Mouse (Mus musculus) limb, embryonic 15.5 days (tissue): ENCODE measurements around the gene Uhrf1bp1l. TPM values are rescaled to one million over a fixed set of nuclear protein-coding genes. Genes with fewer than 3 reads are reported as not detected.

Experiments
- ATAC-seq: fragments of 200-750 bp; cut with Nextera tagmentation; 2 replicates; pipeline ENCODE4 v1.8.0; 2017; ENCODE audit warnings: low read depth, moderate TSS enrichment; ENCODE audit not compliant: insufficient number of reproducible peaks, low FRiP score, low TSS enrichment
- H3K27ac ChIP-seq: fragments of 300-500 bp; sonication (generic); 2 replicates; pipeline ENCODE4 v1.5.1; 2015; ENCODE audit warnings: moderate library complexity, mild to moderate bottlenecking, inconsistent platforms
- H3K27me3 ChIP-seq: fragments of 300-500 bp; sonication (generic); 2 replicates; pipeline ENCODE4 v1.6.1; 2015; ENCODE audit warnings: inconsistent platforms
- H3K36me3 ChIP-seq: fragments of 300-500 bp; sonication (generic); 2 replicates; pipeline ENCODE4 v1.6.1; 2015; ENCODE audit warnings: inconsistent platforms
- H3K4me1 ChIP-seq: fragments of 300-500 bp; sonication (generic); 2 replicates; pipeline ENCODE4 v1.6.1; 2015; ENCODE audit warnings: inconsistent platforms
- H3K4me2 ChIP-seq: fragments of 300-500 bp; sonication (generic); 2 replicates; pipeline ENCODE4 v1.6.1; 2015; ENCODE audit warnings: mild to moderate bottlenecking, inconsistent platforms
- H3K4me3 ChIP-seq: fragments of 300-500 bp; sonication (generic); 2 replicates; pipeline ENCODE4 v1.5.1; 2015; ENCODE audit warnings: mild to moderate bottlenecking, inconsistent platforms
- H3K9ac ChIP-seq: fragments of 300-500 bp; sonication (generic); 2 replicates; pipeline ENCODE4 v1.6.1; 2015; ENCODE audit warnings: inconsistent platforms
- H3K9me3 ChIP-seq: fragments of 300-500 bp; sonication (generic); 2 replicates; pipeline ENCODE4 v1.6.1; 2016; ENCODE audit warnings: inconsistent platforms
- WGBS: fragments of 180-500 bp; shearing (Covaris S2); methylation state at CpG from one replicate; pipeline ENCODE4 v1.1.7; 2015; 5-methylcytosine and 5-hydroxymethylcytosine counted together
- polyA plus RNA-seq: library from polyadenylated mRNA; unstranded; fragments of >200 nt; fragmentation: Nextera tagmentation; extraction: Ambion mirVana; gene quantifications from 2 replicates; pipeline ENCODE4 v1.2.1, GENCODE M21; 2015

Gene Uhrf1bp1l
- polyA plus RNA-seq, 1 experiment from 2014 or later: 19.9 TPM

- Histone ChIP-seq H3K4me2 (no peak overlapping the region), H3K36me3 (peaks cover 15% of the 10 kb centered on the region), H3K9me3 (no peaks in the 10 kb centered on the region), H3K27ac (no peak overlapping the region), H3K4me3 (no peak overlapping the region), H3K9ac (no peak overlapping the region), H3K4me1 (peaks cover 13% of the 10 kb centered on the region), H3K27me3 (no peaks in the 10 kb centered on the region)
- 93% methylated on average over 6 of the region's 6 CpGs for WGBS
- no peak for ATAC-seq
These were observed 14.4 kb upstream of the Uhrf1bp1l start for GRCm38 (mm10) chr10:89730386-89730785.

- peak overlapping the region; percentile 72 for H3K4me3 ChIP-seq
- H3K9me3 ChIP-seq: no peaks in the 10 kb centered on the region
- peaks cover 13% of the 10 kb centered on the region for H3K4me1 ChIP-seq
- H3K4me2 ChIP-seq: peak overlapping the region; percentile 63
- H3K9ac ChIP-seq: peak overlapping the region; percentile 40; the same call in 1 of the 2 replicates
- H3K27me3 ChIP-seq: no peaks in the 10 kb centered on the region
- ATAC-seq: no peak
- peaks cover 6% of the 10 kb centered on the region for H3K36me3 ChIP-seq
- 12% methylated on average over 5 of the region's 5 CpGs for WGBS
- H3K27ac ChIP-seq: no peak overlapping the region
These were observed 13.4 kb upstream of the Uhrf1bp1l start for GRCm38 (mm10) chr10:89731341-89731740.

DNA sequence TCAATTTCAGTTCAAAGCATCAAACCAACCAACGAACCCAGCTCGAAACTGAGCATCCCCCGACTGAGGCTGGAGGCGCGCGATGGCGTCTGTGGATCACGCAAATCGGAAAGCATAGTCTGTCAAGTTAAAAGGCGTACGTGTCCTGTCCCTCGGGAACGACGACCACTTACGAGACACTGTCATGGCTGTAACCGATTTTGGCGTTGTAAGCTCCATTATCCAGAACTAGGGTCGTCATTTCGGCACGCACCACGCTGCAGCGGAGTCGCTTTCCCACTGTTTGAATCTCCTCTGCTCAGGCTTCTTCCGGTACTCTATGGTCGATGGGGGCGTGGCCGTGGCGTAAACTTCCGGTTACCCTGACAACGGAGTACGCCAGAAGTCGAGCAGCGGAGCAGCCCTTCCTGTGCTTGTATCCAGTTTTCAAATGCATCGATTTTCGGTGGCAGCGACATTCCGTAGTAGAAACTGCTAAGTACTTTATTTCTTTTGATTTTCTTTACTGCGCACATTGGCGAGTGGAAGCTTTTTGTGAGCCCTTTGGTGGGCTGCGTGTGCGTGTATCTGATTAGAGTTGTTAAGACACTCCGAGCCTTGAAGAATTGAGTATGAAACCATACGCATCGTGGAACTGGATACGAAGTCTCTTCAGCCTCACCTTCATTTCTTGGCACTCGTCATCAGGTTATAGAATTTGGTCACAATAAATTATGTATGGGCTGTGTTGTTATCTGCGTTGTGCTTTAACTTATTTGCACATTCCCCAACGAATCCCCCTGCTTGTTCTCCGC is 12.6 kb upstream of the Uhrf1bp1l start, which contains the start of gene Actr6:
Gene Actr6 (minus strand): TSS at position 295 of the 794 bp plus-strand sequence.
- ATAC-seq: peak; percentile 95
- Histone ChIP-seq H3K36me3 (peaks cover under 1% of the 10 kb centered on the region), H3K4me3 (peak within 1 kb of the TSS; percentile 72), H3K4me2 (peak within 1 kb of the TSS; percentile 63), H3K27ac (peak within 1 kb of the TSS; percentile 69), H3K9me3 (no peaks in the 10 kb centered on the region), H3K27me3 (no peaks in the 10 kb centered on the region), H3K4me1 (peaks cover 13% of the 10 kb centered on the region), H3K9ac (peak within 1 kb of the TSS; percentile 40)
- WGBS: 1% methylated on average over 49 of the region's 49 CpGs

DNA sequence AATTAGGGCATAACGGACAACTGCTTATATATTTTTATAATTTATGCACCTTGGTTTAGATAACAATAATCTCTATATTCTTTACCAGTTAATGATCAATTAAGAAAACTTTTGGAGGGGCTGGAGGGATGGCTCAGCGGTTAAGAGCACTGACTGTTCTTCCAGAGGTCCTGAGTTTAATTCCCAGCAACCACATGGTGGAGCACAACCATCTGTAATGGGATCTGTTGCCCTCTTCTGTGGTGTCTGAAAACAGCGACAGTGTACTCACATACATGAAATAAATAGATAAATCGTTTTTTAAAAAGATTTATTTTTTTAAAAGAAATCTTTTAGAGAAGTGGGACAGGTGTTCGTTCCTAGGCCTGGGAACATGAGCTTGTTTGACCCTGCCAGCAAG is 7.7 kb upstream of the Uhrf1bp1l start:
- Histone ChIP-seq H3K9me3 (no peaks in the 10 kb centered on the region), H3K27ac (no peak overlapping the region), H3K36me3 (no peaks in the 10 kb centered on the region), H3K4me1 (peaks cover 3% of the 10 kb centered on the region; the same call in 1 of the 2 replicates), H3K4me2 (no peak overlapping the region), H3K4me3 (no peak overlapping the region), H3K9ac (no peak overlapping the region), H3K27me3 (no peaks in the 10 kb centered on the region)
- WGBS: 45% methylated on average over 5 of the region's 5 CpGs
- no peak for ATAC-seq

- WGBS: 87% methylated on average over 3 of the region's 3 CpGs
These were observed 6.9 kb upstream of the Uhrf1bp1l start for GRCm38 (mm10) chr10:89737887-89738286.

GRCm38 (mm10) chr10:89738395-89738794 is 6.4 kb upstream of the Uhrf1bp1l start:
- H3K36me3 ChIP-seq: no peaks in the 10 kb centered on the region
- H3K27me3 ChIP-seq: no peaks in the 10 kb centered on the region
- H3K4me3 ChIP-seq: no peak overlapping the region
- H3K9me3 ChIP-seq: no peaks in the 10 kb centered on the region
- 91% methylated on average over 9 of the region's 9 CpGs for WGBS
- H3K27ac ChIP-seq: no peak overlapping the region
- no peak for ATAC-seq
- no peak overlapping the region for H3K4me2 ChIP-seq
- no peak overlapping the region for H3K9ac ChIP-seq
- no peaks in the 10 kb centered on the region for H3K4me1 ChIP-seq

More at GRCm38 (mm10) chr10:89737887-89738286, 6.9 kb upstream of the Uhrf1bp1l start:
- H3K27me3 ChIP-seq: no peaks in the 10 kb centered on the region
- no peaks in the 10 kb centered on the region for H3K9me3 ChIP-seq
- no peak for ATAC-seq
- no peak overlapping the region for H3K27ac ChIP-seq
- H3K9ac ChIP-seq: no peak overlapping the region
- H3K36me3 ChIP-seq: no peaks in the 10 kb centered on the region
- H3K4me3 ChIP-seq: no peak overlapping the region
- H3K4me1 ChIP-seq: peaks cover under 1% of the 10 kb centered on the region; the same call in 1 of the 2 replicates
- no peak overlapping the region for H3K4me2 ChIP-seq

DNA sequence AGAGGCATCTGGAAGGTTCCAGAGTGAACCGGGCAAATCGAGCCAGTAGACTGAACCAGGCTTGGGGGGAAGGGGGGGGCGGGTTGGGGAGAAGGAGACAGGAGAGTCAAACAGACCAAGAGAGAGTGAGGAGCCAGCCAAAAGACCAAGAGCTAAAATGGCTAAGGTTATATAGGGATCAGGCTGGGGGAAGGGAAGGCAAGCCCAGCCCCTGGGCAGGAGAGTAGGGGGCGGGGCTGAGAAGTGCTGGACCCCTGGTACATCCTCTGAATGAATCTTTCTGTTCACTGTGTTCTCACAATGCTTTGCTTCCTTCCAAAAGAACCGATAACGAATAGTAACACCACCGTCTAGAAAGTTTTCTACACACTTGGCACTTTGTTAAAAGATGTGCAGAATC is 5.1 kb upstream of the Uhrf1bp1l start:
- Histone ChIP-seq H3K4me3 (no peak overlapping the region), H3K36me3 (no peaks in the 10 kb centered on the region), H3K4me1 (no peaks in the 10 kb centered on the region), H3K27me3 (no peaks in the 10 kb centered on the region), H3K4me2 (no peak overlapping the region), H3K9ac (no peak overlapping the region), H3K9me3 (no peaks in the 10 kb centered on the region), H3K27ac (no peak overlapping the region)
- WGBS: 62% methylated on average over 7 of the region's 7 CpGs
- no peak for ATAC-seq

DNA sequence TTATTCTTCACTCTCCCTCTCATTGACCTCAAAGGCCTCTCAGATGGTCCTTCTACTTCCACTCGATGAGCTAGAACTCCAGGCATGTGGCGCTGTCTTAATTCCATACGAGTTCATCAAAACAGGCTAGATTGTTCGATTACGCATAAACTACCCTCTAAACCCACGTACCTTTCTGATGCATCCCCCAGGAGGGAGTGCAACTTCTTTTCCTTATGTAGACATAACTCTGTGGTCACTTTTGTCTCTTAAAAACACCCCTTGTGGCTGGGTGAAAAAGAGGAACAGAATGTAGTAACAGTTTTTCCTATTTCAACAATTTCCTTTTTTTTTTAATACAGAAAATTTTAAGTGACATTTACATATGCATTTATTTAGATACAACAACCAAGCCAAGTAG is 3.8 kb upstream of the Uhrf1bp1l start:
- Histone ChIP-seq H3K27ac (no peak overlapping the region), H3K4me3 (no peak overlapping the region), H3K4me2 (no peak overlapping the region), H3K9ac (no peak overlapping the region), H3K36me3 (no peaks in the 10 kb centered on the region), H3K27me3 (no peaks in the 10 kb centered on the region), H3K9me3 (no peaks in the 10 kb centered on the region), H3K4me1 (no peaks in the 10 kb centered on the region)
- no peak for ATAC-seq
- 74% methylated on average over 6 of the region's 6 CpGs for WGBS

DNA sequence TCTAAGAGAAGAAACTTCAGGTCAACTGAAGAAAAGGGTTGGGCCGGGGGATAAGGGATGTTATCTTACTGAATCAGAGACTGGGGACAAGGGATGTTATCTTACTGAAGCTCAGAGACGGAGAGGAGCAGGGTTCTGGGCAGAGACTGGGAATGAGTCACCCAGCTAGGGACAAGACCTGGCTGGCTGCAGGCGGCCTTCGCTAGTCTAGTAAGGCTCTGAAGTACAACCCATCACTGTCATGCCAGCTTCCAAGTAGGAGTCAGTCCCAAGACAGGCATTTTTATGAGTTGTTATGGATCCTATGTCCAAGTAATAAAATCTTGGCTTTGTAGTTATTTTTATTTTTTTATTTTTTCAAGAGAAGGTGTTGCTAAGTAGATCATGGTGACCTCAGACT is 1.5 kb upstream of the Uhrf1bp1l start:
- no peak overlapping the region for H3K4me2 ChIP-seq
- H3K9ac ChIP-seq: no peak overlapping the region
- no peak overlapping the region for H3K27ac ChIP-seq
- peaks cover 7% of the 10 kb centered on the region; the same call in 1 of the 2 replicates for H3K4me1 ChIP-seq
- H3K9me3 ChIP-seq: no peaks in the 10 kb centered on the region
- 77% methylated on average over 4 of the region's 4 CpGs for WGBS
- no peak for ATAC-seq
- no peak overlapping the region for H3K4me3 ChIP-seq
- no peaks in the 10 kb centered on the region for H3K36me3 ChIP-seq
- no peaks in the 10 kb centered on the region for H3K27me3 ChIP-seq

DNA sequence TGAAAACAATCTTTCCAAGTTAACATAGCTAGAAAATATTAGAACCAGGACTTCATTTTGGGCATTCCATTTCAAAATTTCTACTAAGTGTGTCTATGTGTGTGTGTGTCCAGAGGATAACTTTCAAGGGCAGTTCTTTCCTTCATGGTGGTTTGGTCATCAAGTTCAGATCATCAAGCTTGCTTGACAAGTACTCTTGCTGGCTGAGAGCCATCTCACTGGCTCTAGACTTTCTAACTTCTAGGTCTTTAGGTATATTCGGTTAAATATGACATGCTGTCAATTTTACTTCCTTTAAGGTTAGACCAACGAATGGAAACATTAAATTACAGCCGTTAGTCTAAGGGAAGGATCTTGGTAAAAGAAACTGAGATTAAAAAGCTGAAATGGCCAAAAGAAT is 450 bp upstream of the Uhrf1bp1l start:
- WGBS: 24% methylated on average over 3 of the region's 3 CpGs

DNA sequence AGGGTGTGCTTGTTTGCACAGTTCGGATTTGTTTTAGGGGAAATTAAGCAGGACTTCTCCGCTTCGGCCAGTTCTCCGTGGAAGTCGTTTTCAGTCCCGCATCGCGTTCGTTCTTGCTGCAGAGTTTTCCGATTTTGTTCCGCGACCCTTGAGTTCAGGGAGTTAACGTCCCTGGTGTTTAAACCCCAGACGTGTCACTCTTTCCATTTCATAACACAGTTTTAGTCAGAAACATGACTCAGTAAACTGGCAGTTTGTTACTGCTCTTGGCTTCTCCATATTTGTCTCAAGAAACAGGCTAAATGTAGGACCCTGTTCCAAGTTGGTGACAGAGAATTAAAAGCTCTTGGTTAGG is 852 bp downstream of the Uhrf1bp1l start:
- H3K4me3 ChIP-seq: peak overlapping the region; percentile 86
- no peaks in the 10 kb centered on the region for H3K9me3 ChIP-seq
- peak overlapping the region; percentile 93 for H3K27ac ChIP-seq
- H3K4me1 ChIP-seq: peaks cover 7% of the 10 kb centered on the region; the same call in 1 of the 2 replicates
- ATAC-seq: no peak
- under 1% methylated on average over 14 of the region's 14 CpGs for WGBS
- H3K27me3 ChIP-seq: no peaks in the 10 kb centered on the region
- no peaks in the 10 kb centered on the region for H3K36me3 ChIP-seq
- peak overlapping the region; percentile 61 for H3K4me2 ChIP-seq
- peak overlapping the region; percentile 86 for H3K9ac ChIP-seq

More for the DNA sequence above, 450 bp upstream of the Uhrf1bp1l start:
- no peaks in the 10 kb centered on the region for H3K36me3 ChIP-seq
- peak overlapping the region; percentile 61 for H3K4me2 ChIP-seq
- no peaks in the 10 kb centered on the region for H3K9me3 ChIP-seq
- H3K27me3 ChIP-seq: no peaks in the 10 kb centered on the region
- H3K9ac ChIP-seq: no peak overlapping the region
- peaks cover 7% of the 10 kb centered on the region; the same call in 1 of the 2 replicates for H3K4me1 ChIP-seq
- peak overlapping the region; percentile 86 for H3K4me3 ChIP-seq
- H3K27ac ChIP-seq: no peak overlapping the region
- ATAC-seq: no peak

DNA sequence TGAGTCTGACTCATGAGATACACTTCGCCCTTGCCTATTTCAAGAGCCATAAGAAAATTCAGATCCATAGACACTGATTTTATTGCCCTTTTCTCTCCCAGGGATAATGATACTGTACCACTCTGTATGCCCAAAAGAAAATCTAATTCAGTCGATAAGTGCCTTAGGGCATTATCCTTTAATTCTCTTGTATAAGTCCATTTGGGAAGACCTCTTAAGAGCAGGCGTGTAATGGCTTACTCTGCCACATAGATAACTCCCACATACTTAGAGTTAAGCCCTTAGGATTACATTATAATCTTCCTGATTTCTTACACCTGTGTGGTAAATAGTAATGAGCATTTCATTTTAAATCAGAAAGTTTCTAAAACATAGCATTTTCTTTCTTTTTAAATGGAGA is 1.8 kb downstream of the Uhrf1bp1l start:
- WGBS: 75% methylated on average over 3 of the region's 3 CpGs
- H3K4me2 ChIP-seq: no peak overlapping the region
- peaks cover 7% of the 10 kb centered on the region; the same call in 1 of the 2 replicates for H3K4me1 ChIP-seq
- no peak for ATAC-seq
- no peaks in the 10 kb centered on the region for H3K36me3 ChIP-seq
- no peak overlapping the region for H3K27ac ChIP-seq
- H3K9me3 ChIP-seq: no peaks in the 10 kb centered on the region
- H3K27me3 ChIP-seq: no peaks in the 10 kb centered on the region
- no peak overlapping the region for H3K4me3 ChIP-seq
- H3K9ac ChIP-seq: no peak overlapping the region
